7 mouse cellular contexts compared by ENCODE assay signal in genomic region chr2:157030804-157031203, GRCm38 (mm10). TPM values are rescaled to one million over a fixed set of nuclear protein-coding genes. Genes with fewer than 3 reads are reported as not detected.
DNase-seq lines count a peak whose midpoint lies in the region; ATAC-seq lines count a peak whose summit lies in the region.

No protein-coding gene starts in this region.

- no peak overlapping the region for H3K27ac ChIP-seq in forebrain, embryonic 16.5 days (ENCODE audit: low read length)
- no peak overlapping the region for H3K27ac ChIP-seq in hindbrain, embryonic 14.5 days
- no peak overlapping the region for H3K27ac ChIP-seq in midbrain, embryonic 11.5 days (ENCODE audit: low read depth, low read length)

- H3K4me2 ChIP-seq in forebrain, embryonic 16.5 days (ENCODE audit: low read length): no peak overlapping the region
- no peak overlapping the region for H3K4me2 ChIP-seq in hindbrain, embryonic 14.5 days (replicated peaks)
- H3K4me2 ChIP-seq in midbrain, embryonic 11.5 days: no peak overlapping the region

- no peaks in the 10 kb centered on the region for H3K27me3 ChIP-seq in forebrain, embryonic 16.5 days (replicated peaks; ENCODE audit: control insufficient read depth, insufficient read depth, low read length)
- H3K27me3 ChIP-seq in hindbrain, embryonic 14.5 days (ENCODE audit: control insufficient read depth, insufficient read depth, low read length): no peaks in the 10 kb centered on the region
- H3K27me3 ChIP-seq in midbrain, embryonic 11.5 days (ENCODE audit: control insufficient read depth, insufficient read depth, low read length): no peaks in the 10 kb centered on the region

- peaks cover 52% of the 10 kb centered on the region for H3K36me3 ChIP-seq in forebrain, embryonic 16.5 days (ENCODE audit: control insufficient read depth, insufficient read depth)
- H3K36me3 ChIP-seq in hindbrain, embryonic 14.5 days (replicated peaks; ENCODE audit: control insufficient read depth, insufficient read depth): peaks cover 93% of the 10 kb centered on the region
- peaks cover 43% of the 10 kb centered on the region for H3K36me3 ChIP-seq in midbrain, embryonic 11.5 days (ENCODE audit: control insufficient read depth, insufficient read depth, low read length)

- ATAC-seq in forebrain, embryonic 16.5 days: peak; percentile 80
- ATAC-seq in hindbrain, embryonic 14.5 days (ENCODE audit: low FRiP score): peak; percentile 37; the same call in 1 of the 2 replicates
- peak; percentile 55; the same call in 1 of the 2 replicates for ATAC-seq in midbrain, embryonic 11.5 days (ENCODE audit: low FRiP score)

- no peak overlapping the region for H3K9ac ChIP-seq in forebrain, embryonic 16.5 days (replicated peaks; ENCODE audit: low read depth, low read length)
- H3K9ac ChIP-seq in hindbrain, embryonic 14.5 days: no peak overlapping the region
- H3K9ac ChIP-seq in midbrain, embryonic 11.5 days (ENCODE audit: low read length): no peak overlapping the region

- DNase-seq in NIH3T3 (ENCODE audit: low read depth): peak; percentile 90
- peak; percentile 82 for DNase-seq in cerebellum, adult 11-12 months
- DNase-seq in hindbrain, embryonic 14.5 days (ENCODE audit: low spot score): peak; percentile 83
- peak; percentile 56 to 72 for DNase-seq in left cerebral cortex, adult 8-10 months (ENCODE audit: low spot score in 2 of 2)
- peak; percentile 97 for DNase-seq in midbrain, embryonic 11.5 days (ENCODE audit: low spot score, missing footprints)
- DNase-seq in spleen, adult 12 weeks (ENCODE audit: low spot score): peak; percentile 69

- H3K4me1 ChIP-seq in forebrain, embryonic 16.5 days (replicated peaks; ENCODE audit: control insufficient read depth, insufficient read depth, low read length): no peaks in the 10 kb centered on the region
- H3K4me1 ChIP-seq in hindbrain, embryonic 14.5 days (replicated peaks; ENCODE audit: control insufficient read depth, insufficient read depth, low read length): no peaks in the 10 kb centered on the region
- H3K4me1 ChIP-seq in midbrain, embryonic 11.5 days (ENCODE audit: control insufficient read depth, insufficient read depth, low read length): no peaks in the 10 kb centered on the region

- no peak overlapping the region for H3K4me3 ChIP-seq in forebrain, embryonic 16.5 days (replicated peaks; ENCODE audit: low read length)
- H3K4me3 ChIP-seq in hindbrain, embryonic 14.5 days (replicated peaks; ENCODE audit: low read length): no peak overlapping the region
- H3K4me3 ChIP-seq in midbrain, embryonic 11.5 days (ENCODE audit: low read depth, low read length): no peak overlapping the region

- no peaks in the 10 kb centered on the region for H3K9me3 ChIP-seq in forebrain, embryonic 16.5 days (ENCODE audit: control insufficient read depth, low read length)
- no peaks in the 10 kb centered on the region for H3K9me3 ChIP-seq in hindbrain, embryonic 14.5 days (ENCODE audit: control insufficient read depth, low read length)
- H3K9me3 ChIP-seq in midbrain, embryonic 11.5 days (ENCODE audit: control insufficient read depth, low read length): no peaks in the 10 kb centered on the region

- WGBS in forebrain, embryonic 16.5 days: 38% methylated on average over 9 of the region's 9 CpGs
- WGBS in hindbrain, embryonic 14.5 days: 44% methylated on average over 9 of the region's 9 CpGs
- 48% methylated on average over 9 of the region's 9 CpGs for WGBS in midbrain, embryonic 11.5 days

RNA-seq across cellular contexts. Expression of gene Dsn1, which starts 23.9 kb away (rescaled TPM):
- 20.3 and 22.8 TPM in 2 replicates for polyA plus RNA-seq in forebrain, embryonic 16.5 days (2015; fragmentation: Nextera tagmentation; extraction: Ambion mirVana)
- 11.3 and 11.9 TPM in 2 replicates for polyA plus RNA-seq in hindbrain, embryonic 14.5 days (2014; fragmentation: Nextera tagmentation; extraction: Ambion mirVana)
- total RNA-seq in left cerebral cortex, adult 8-10 months (2022): 1 to 10 TPM; 5.7 to 8.4 (median 7.2) TPM
- 51.4 and 56.9 TPM in 2 replicates for polyA plus RNA-seq in midbrain, embryonic 11.5 days (2014; fragmentation: Nextera tagmentation; extraction: Ambion mirVana)

RNA-seq across cellular contexts. Expression of gene Ndrg3, which starts 38.9 kb away (rescaled TPM):
- 150 and 152 TPM in 2 replicates for polyA plus RNA-seq in forebrain, embryonic 16.5 days (2015; fragmentation: Nextera tagmentation; extraction: Ambion mirVana)
- polyA plus RNA-seq in hindbrain, embryonic 14.5 days (2014; fragmentation: Nextera tagmentation; extraction: Ambion mirVana): 133 and 147 TPM in 2 replicates
- 100 to 1,000 TPM; 434 to 522 (median 478) TPM for total RNA-seq in left cerebral cortex, adult 8-10 months (2022)
- 48.1 and 48.2 TPM in 2 replicates for polyA plus RNA-seq in midbrain, embryonic 11.5 days (2014; fragmentation: Nextera tagmentation; extraction: Ambion mirVana)

RNA-seq across cellular contexts. Expression of gene Soga1, which starts 48.2 kb away (rescaled TPM):
- 4.7 and 5.8 TPM in 2 replicates for polyA plus RNA-seq in forebrain, embryonic 16.5 days (2015; fragmentation: Nextera tagmentation; extraction: Ambion mirVana)
- polyA plus RNA-seq in hindbrain, embryonic 14.5 days (2014; fragmentation: Nextera tagmentation; extraction: Ambion mirVana): 9.5 and 9.7 TPM in 2 replicates
- 10 to 100 TPM; 19.4 to 25.6 (median 22.0) TPM for total RNA-seq in left cerebral cortex, adult 8-10 months (2022)
- 5.2 and 6.0 TPM in 2 replicates for polyA plus RNA-seq in midbrain, embryonic 11.5 days (2014; fragmentation: Nextera tagmentation; extraction: Ambion mirVana)

RNA-seq across cellular contexts. Expression of gene Tldc2, which starts 56.1 kb away (rescaled TPM):
- polyA plus RNA-seq in forebrain, embryonic 16.5 days (2015; fragmentation: Nextera tagmentation; extraction: Ambion mirVana): not detected in 2 replicates
- polyA plus RNA-seq in hindbrain, embryonic 14.5 days (2014; fragmentation: Nextera tagmentation; extraction: Ambion mirVana): not detected in 2 replicates
- not detected for total RNA-seq in left cerebral cortex, adult 8-10 months (2022)
- polyA plus RNA-seq in midbrain, embryonic 11.5 days (2014; fragmentation: Nextera tagmentation; extraction: Ambion mirVana): not detected in 2 replicates
